Comparison of ENCODE assay signal across 9 mouse cellular contexts in genomic region chr6:124744755-124745321, GRCm38 (mm10). TPM values are rescaled to one million over a fixed set of nuclear protein-coding genes. Genes with fewer than 3 reads are reported as not detected.
DNase-seq lines count a peak whose midpoint lies in the region; ATAC-seq and TF ChIP-seq lines count a peak whose summit lies in the region.
"Had no signal": no experiment of that assay in that cellular context is flagged by ENCODE, and none has a peak within 500 bp of the region (broad histone marks: within the 10 kb centered on the region; RNA-seq: fewer than 3 reads in every experiment).

No protein-coding gene starts in this region.

- H3K4me2 ChIP-seq in heart, embryonic 15.5 days, result peak overlapping the region; percentile 96
- H3K4me2 ChIP-seq in limb, embryonic 14.5 days (replicated peaks; ENCODE audit: low read depth, low read length, severe bottlenecking), result peak overlapping the region; percentile 98
- peak overlapping the region; percentile 35 for H3K4me2 ChIP-seq in stomach, embryonic 14.5 days (replicated peaks; ENCODE audit: low read depth, low read length)

- peak overlapping the region; percentile 59 for H3K4me3 ChIP-seq in heart, embryonic 15.5 days
- H3K4me3 ChIP-seq in G1E (ENCODE audit: low read depth, low read length), result peak overlapping the region; percentile 80
- H3K4me3 ChIP-seq in forebrain, embryonic 10.5 days, result peak overlapping the region; percentile 71
- peak overlapping the region; percentile 49 for H3K4me3 ChIP-seq in limb, embryonic 14.5 days (replicated peaks; ENCODE audit: low read length)
- peak overlapping the region; percentile 37; the same call in 1 of the 2 replicates for H3K4me3 ChIP-seq in stomach, embryonic 14.5 days (ENCODE audit: low read depth, low read length)

- TF ChIP-seq CTCF in G1E (IDR thresholded peaks at IDR 0.05; ENCODE audit: low read depth, low read length), result no peak

- ATAC-seq in heart, embryonic 15.5 days (replicated peaks; ENCODE audit: insufficient number of reproducible peaks, insufficient read depth, low FRiP score, low read depth), result no peak; the same call in 1 of the 2 replicates
- ATAC-seq in G1E (ENCODE audit: extremely low read depth, insufficient number of reproducible peaks, low FRiP score, poor library complexity, severe bottlenecking), result no peak
- ATAC-seq in limb, embryonic 14.5 days (ENCODE audit: low FRiP score, low read depth), result no peak
- no peak for ATAC-seq in stomach, embryonic 14.5 days (ENCODE audit: insufficient number of reproducible peaks, insufficient read depth, low FRiP score, low read depth)
- no peak for ATAC-seq in activated CD4-positive, CD25-positive, alpha-beta regulatory T cell, adult 4 months

- DNase-seq in heart, adult 9 months (ENCODE audit: low spot score in 2 of 2), result no peak
- no peak for DNase-seq in G1E (ENCODE audit: low spot score)
- DNase-seq in forebrain, embryonic 10.5 days (ENCODE audit: extremely low spot score, low spot score), result no peak
- DNase-seq in limb, embryonic 14.5 days (ENCODE audit: low spot score), result no peak
- DNase-seq in ovary, adult 18-20 months (ENCODE audit: low spot score), result no peak

- H3K36me3 ChIP-seq in heart, embryonic 15.5 days, result peaks cover 48% of the 10 kb centered on the region
- H3K36me3 ChIP-seq in G1E (replicated peaks), result peaks cover 49% of the 10 kb centered on the region
- peaks cover 64% of the 10 kb centered on the region for H3K36me3 ChIP-seq in forebrain, embryonic 10.5 days (replicated peaks)
- H3K36me3 ChIP-seq in limb, embryonic 14.5 days (ENCODE audit: control insufficient read depth, insufficient read depth, low read length), result peaks cover 64% of the 10 kb centered on the region
- peaks cover 57% of the 10 kb centered on the region for H3K36me3 ChIP-seq in stomach, embryonic 14.5 days (ENCODE audit: control insufficient read depth, insufficient read depth, low read length)

- TF ChIP-seq POLR2A in limb, embryonic 14.5 days (IDR thresholded peaks at IDR 0.05; ENCODE audit: borderline replicate concordance, extremely low read depth, insufficient read depth, insufficient read length), result no peak

- 69% methylated on average over 26 of the region's 26 CpGs for WGBS in heart, embryonic 15.5 days
- 75% methylated on average over 26 of the region's 26 CpGs for WGBS in forebrain, embryonic 10.5 days
- 66% methylated on average over 26 of the region's 26 CpGs for WGBS in limb, embryonic 14.5 days
- 68% methylated on average over 26 of the region's 26 CpGs for WGBS in stomach, embryonic 14.5 days

- peak overlapping the region; percentile 82 for H3K9ac ChIP-seq in heart, embryonic 15.5 days
- peak overlapping the region; percentile 34 for H3K9ac ChIP-seq in limb, embryonic 14.5 days (ENCODE audit: low read depth, low read length, severe bottlenecking)
- H3K9ac ChIP-seq in stomach, embryonic 14.5 days (replicated peaks; ENCODE audit: low read depth, low read length), result peak overlapping the region; percentile 14; the same call in 1 of the 2 replicates

- peaks cover 38% of the 10 kb centered on the region for H3K4me1 ChIP-seq in heart, embryonic 15.5 days (replicated peaks)
- H3K4me1 ChIP-seq in G1E (ENCODE audit: insufficient read depth, low read depth, low read length), result peaks cover 61% of the 10 kb centered on the region
- H3K4me1 ChIP-seq in forebrain, embryonic 10.5 days, result peaks cover 58% of the 10 kb centered on the region
- peaks cover 16% of the 10 kb centered on the region for H3K4me1 ChIP-seq in limb, embryonic 14.5 days (ENCODE audit: control insufficient read depth, insufficient read depth, low read length)
- peaks cover 10% of the 10 kb centered on the region for H3K4me1 ChIP-seq in stomach, embryonic 14.5 days (ENCODE audit: control insufficient read depth, insufficient read depth, low read length)

- peak overlapping the region; percentile 69 for H3K27ac ChIP-seq in heart, embryonic 15.5 days
- H3K27ac ChIP-seq in forebrain, embryonic 10.5 days, result peak overlapping the region; percentile 97
- 0 out of 2 replicates have a peak overlapping the region, but pooled peaks have one; percentile 70 for H3K27ac ChIP-seq in limb, embryonic 14.5 days (replicated peaks; ENCODE audit: low read depth, low read length)
- peak overlapping the region; percentile 61; the same call in 1 of the 2 replicates for H3K27ac ChIP-seq in stomach, embryonic 14.5 days (ENCODE audit: low read length)

- H3K27me3 ChIP-seq in heart, embryonic 15.5 days, result no peaks in the 10 kb centered on the region
- peaks cover 3% of the 10 kb centered on the region; the same call in 1 of the 2 replicates for H3K27me3 ChIP-seq in G1E (ENCODE audit: insufficient read depth, low read length)
- 0 out of 2 replicates have a peak, but pooled peaks cover 3% of the 10 kb centered on the region for H3K27me3 ChIP-seq in forebrain, embryonic 10.5 days (ENCODE audit: poor library complexity, severe bottlenecking)
- H3K27me3 ChIP-seq in limb, embryonic 14.5 days (ENCODE audit: control insufficient read depth, insufficient read depth, low read length), result no peaks in the 10 kb centered on the region
- H3K27me3 ChIP-seq in stomach, embryonic 14.5 days (ENCODE audit: control insufficient read depth, insufficient read depth, low read length), result no peaks in the 10 kb centered on the region
- H3K27me3 ChIP-seq: Patski had no signal

- no peaks in the 10 kb centered on the region for H3K9me3 ChIP-seq in heart, embryonic 15.5 days (replicated peaks)
- no peaks in the 10 kb centered on the region for H3K9me3 ChIP-seq in G1E (replicated peaks)
- no peaks in the 10 kb centered on the region for H3K9me3 ChIP-seq in forebrain, embryonic 10.5 days
- H3K9me3 ChIP-seq in limb, embryonic 14.5 days (ENCODE audit: control insufficient read depth, low read length), result no peaks in the 10 kb centered on the region
- no peaks in the 10 kb centered on the region for H3K9me3 ChIP-seq in stomach, embryonic 14.5 days (ENCODE audit: control insufficient read depth, low read depth, low read length)

RNA-seq across cellular contexts. Expression of gene Grcc10, which starts 3.7 kb away (rescaled TPM):
- 387 and 416 TPM in 2 replicates for polyA plus RNA-seq in heart, embryonic 15.5 days (2015; fragmentation: Nextera tagmentation; extraction: Ambion mirVana)
- total RNA-seq in G1E (2014; fragmentation: Nextera tagmentation) (61.7 and 62.9 TPM in 2 replicates), G1E (2017) (130 and 176 TPM in 2 replicates)
- 26.1 and 38.8 TPM in 2 replicates for polyA plus RNA-seq in G1E (2012)
- 397 and 415 TPM in 2 replicates for polyA plus RNA-seq in forebrain, embryonic 10.5 days (2016; fragmentation: Nextera tagmentation; extraction: Ambion mirVana)
- 285 and 290 TPM in 2 replicates for polyA plus RNA-seq in limb, embryonic 14.5 days (2012; rRNA removed)
- polyA plus RNA-seq in limb, embryonic 14.5 days (2014; fragmentation: Nextera tagmentation; extraction: Ambion mirVana), result 438 and 458 TPM in 2 replicates
- 445 and 505 TPM in 2 replicates for polyA plus RNA-seq in stomach, embryonic 14.5 days (2014; fragmentation: Nextera tagmentation; extraction: Ambion mirVana)
- 100 to 1,000 TPM; 529 to 630 TPM for polyA plus RNA-seq in activated CD4-positive, CD25-positive, alpha-beta regulatory T cell, adult 4 months (2017; shearing (Covaris generic))

RNA-seq across cellular contexts. Expression of gene Ptpn6, which starts 6.3 kb away (rescaled TPM):
- 5.6 and 21.1 TPM in 2 replicates for polyA plus RNA-seq in heart, embryonic 15.5 days (2015; fragmentation: Nextera tagmentation; extraction: Ambion mirVana)
- total RNA-seq in G1E (2014; fragmentation: Nextera tagmentation) (66.2 and 72.6 TPM in 2 replicates), G1E (2017) (309 and 356 TPM in 2 replicates)
- polyA plus RNA-seq in G1E (2012), result 54.9 and 129 TPM in 2 replicates
- polyA plus RNA-seq in forebrain, embryonic 10.5 days (2016; fragmentation: Nextera tagmentation; extraction: Ambion mirVana), result 4.8 and 5.2 TPM in 2 replicates
- 9.4 and 9.6 TPM in 2 replicates for polyA plus RNA-seq in limb, embryonic 14.5 days (2012; rRNA removed)
- polyA plus RNA-seq in limb, embryonic 14.5 days (2014; fragmentation: Nextera tagmentation; extraction: Ambion mirVana), result 13.9 and 14.2 TPM in 2 replicates
- 13.7 and 15.3 TPM in 2 replicates for polyA plus RNA-seq in stomach, embryonic 14.5 days (2014; fragmentation: Nextera tagmentation; extraction: Ambion mirVana)
- polyA plus RNA-seq in activated CD4-positive, CD25-positive, alpha-beta regulatory T cell, adult 4 months (2017; shearing (Covaris generic)), result 100 to 1,000 TPM; 138 to 144 TPM

RNA-seq across cellular contexts. Expression of gene Gm45234, which starts 11.0 kb away (rescaled TPM):
- polyA plus RNA-seq in heart, embryonic 15.5 days (2015; fragmentation: Nextera tagmentation; extraction: Ambion mirVana), result not detected in 2 replicates
- total RNA-seq in G1E (2014; fragmentation: Nextera tagmentation) (not detected in 2 replicates), G1E (2017) (not detected in 2 replicates)
- polyA plus RNA-seq in G1E (2012), result not detected in 2 replicates
- polyA plus RNA-seq in forebrain, embryonic 10.5 days (2016; fragmentation: Nextera tagmentation; extraction: Ambion mirVana), result not detected in 2 replicates
- not detected in 2 replicates for polyA plus RNA-seq in limb, embryonic 14.5 days (2012; rRNA removed)
- not detected in 2 replicates for polyA plus RNA-seq in limb, embryonic 14.5 days (2014; fragmentation: Nextera tagmentation; extraction: Ambion mirVana)
- polyA plus RNA-seq in stomach, embryonic 14.5 days (2014; fragmentation: Nextera tagmentation; extraction: Ambion mirVana), result not detected in 2 replicates
- not detected for polyA plus RNA-seq in activated CD4-positive, CD25-positive, alpha-beta regulatory T cell, adult 4 months (2017; shearing (Covaris generic))

RNA-seq across cellular contexts. Expression of gene Atn1, which starts 11.5 kb away (rescaled TPM):
- 9.3 and 11.7 TPM in 2 replicates for polyA plus RNA-seq in heart, embryonic 15.5 days (2015; fragmentation: Nextera tagmentation; extraction: Ambion mirVana)
- total RNA-seq in G1E (2014; fragmentation: Nextera tagmentation) (58.7 and 85.6 TPM in 2 replicates), G1E (2017) (1.9 and 3.0 TPM in 2 replicates)
- 55.3 and 58.8 TPM in 2 replicates for polyA plus RNA-seq in G1E (2012)
- polyA plus RNA-seq in forebrain, embryonic 10.5 days (2016; fragmentation: Nextera tagmentation; extraction: Ambion mirVana), result 12.5 and 14.2 TPM in 2 replicates
- polyA plus RNA-seq in limb, embryonic 14.5 days (2012; rRNA removed), result 102 and 141 TPM in 2 replicates
- polyA plus RNA-seq in limb, embryonic 14.5 days (2014; fragmentation: Nextera tagmentation; extraction: Ambion mirVana), result 14.6 and 19.4 TPM in 2 replicates
- polyA plus RNA-seq in stomach, embryonic 14.5 days (2014; fragmentation: Nextera tagmentation; extraction: Ambion mirVana), result 15.0 and 18.5 TPM in 2 replicates
- 1 to 10 TPM; 3.3 to 5.7 TPM for polyA plus RNA-seq in activated CD4-positive, CD25-positive, alpha-beta regulatory T cell, adult 4 months (2017; shearing (Covaris generic))

RNA-seq across cellular contexts. Expression of gene Eno2, which starts 24.6 kb away (rescaled TPM):
- 2.7 and 4.3 TPM in 2 replicates for polyA plus RNA-seq in heart, embryonic 15.5 days (2015; fragmentation: Nextera tagmentation; extraction: Ambion mirVana)
- total RNA-seq in G1E (2014; fragmentation: Nextera tagmentation) (1.1 and 3.2 TPM in 2 replicates), G1E (2017) (3.4 and 3.6 TPM in 2 replicates)
- 0.13 and 0.29 TPM in 2 replicates for polyA plus RNA-seq in G1E (2012)
- 4.0 and 4.4 TPM in 2 replicates for polyA plus RNA-seq in forebrain, embryonic 10.5 days (2016; fragmentation: Nextera tagmentation; extraction: Ambion mirVana)
- polyA plus RNA-seq in limb, embryonic 14.5 days (2012; rRNA removed), result 21.7 and 25.3 TPM in 2 replicates
- polyA plus RNA-seq in limb, embryonic 14.5 days (2014; fragmentation: Nextera tagmentation; extraction: Ambion mirVana), result 6.0 and 10.2 TPM in 2 replicates
- 9.5 and 9.7 TPM in 2 replicates for polyA plus RNA-seq in stomach, embryonic 14.5 days (2014; fragmentation: Nextera tagmentation; extraction: Ambion mirVana)
- 1 to 10 TPM; 4.4 to 4.7 TPM for polyA plus RNA-seq in activated CD4-positive, CD25-positive, alpha-beta regulatory T cell, adult 4 months (2017; shearing (Covaris generic))

Comparison
In these comparisons a context has a peak if more than half of its experiments do, and no peak if none do; other contexts are left out.
1. H3K4me2 ChIP-seq: peak in every context shown above with its lines; median percentile 98 in limb, embryonic 14.5 days; 96 in heart, embryonic 15.5 days; 35 in stomach, embryonic 14.5 days.
2. H3K9ac ChIP-seq: peak in every context shown above with its lines; median percentile 82 in heart, embryonic 15.5 days; 34 in limb, embryonic 14.5 days; 14 in stomach, embryonic 14.5 days.